Mouse (Mus musculus): ENCODE measurements at regions not wholly inside any gene's neighbourhood (a gene's known extent, or its start where the extent isn't known, plus 50 kb on each side); places are given as distances from the start of the nearest gene placed in this dataset.

DNA sequence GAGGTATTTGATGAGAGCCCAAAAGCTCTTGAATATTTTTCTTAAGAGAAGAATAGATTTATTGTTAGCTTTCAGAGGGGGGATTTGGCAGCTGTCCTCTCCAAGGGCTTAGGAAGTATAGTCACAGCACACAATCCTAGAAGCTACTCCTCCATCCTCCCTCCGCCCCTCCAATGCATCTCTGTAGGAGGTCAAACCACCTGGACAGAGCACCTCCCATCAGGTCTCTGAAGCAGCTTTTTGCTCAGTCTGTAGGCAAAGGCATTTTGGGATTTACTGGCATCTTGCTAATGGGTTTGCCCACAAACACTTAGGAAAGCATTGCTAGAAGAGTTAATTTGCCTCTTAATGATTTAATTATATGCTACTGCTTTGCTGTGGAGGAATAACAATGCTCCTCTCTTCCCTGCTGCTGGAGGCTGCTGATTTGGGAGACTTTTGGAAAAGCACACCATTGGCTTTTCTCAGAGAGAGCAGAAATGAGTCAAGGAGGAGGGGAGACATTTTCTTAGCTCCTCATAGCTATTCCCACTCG, 273.1 kb downstream of the Gm11011 start:
- TF ChIP-seq MXI1 (IDR thresholded peaks at IDR 0.05; ENCODE audit: low read depth, low read length), result no peak
- no peak for TF ChIP-seq CHD1 (IDR thresholded peaks at IDR 0.05; ENCODE audit: low read depth, low read length)
- TF ChIP-seq POLR2AphosphoS2 (IDR thresholded peaks at IDR 0.05; ENCODE audit: low read depth, low read length), result no peak
- no peak for TF ChIP-seq NELFE (IDR thresholded peaks at IDR 0.05; ENCODE audit: low read depth, low read length)
- no peak for TF ChIP-seq RCOR1 (conservative IDR thresholded peaks at IDR 0.05; ENCODE audit: low read depth, low read length)
- no peak for TF ChIP-seq BHLHE40 (IDR thresholded peaks at IDR 0.05; ENCODE audit: low read depth, low read length)
- no peak for TF ChIP-seq IRF4 (IDR thresholded peaks at IDR 0.05; ENCODE audit: low read depth, low read length)
- TF ChIP-seq USF1 (IDR thresholded peaks at IDR 0.05; ENCODE audit: low read depth, low read length), result no peak
- no peak for TF ChIP-seq KAT2A (IDR thresholded peaks at IDR 0.05; ENCODE audit: insufficient replicate concordance, low read length)
- no peak for TF ChIP-seq UBTF (IDR thresholded peaks at IDR 0.05; ENCODE audit: low read depth, low read length)
- no peak for TF ChIP-seq POLR2A (IDR thresholded peaks at IDR 0.05; ENCODE audit: low read depth, low read length)
- no peak for TF ChIP-seq MAFK (IDR thresholded peaks at IDR 0.05; ENCODE audit: insufficient replicate concordance, low read length)

Measured in CH12.LX (cell line).